Mouse (Mus musculus) embryo, embryonic 11 days (tissue): Measurements from ENCODE around the gene Sptbn1.

ENCODE experiments used
- DNase-seq: peaks from one replicate; pipeline ENCODE4 v3.0.0-alpha.2; 2015

Sptbn1 gene

DNA sequence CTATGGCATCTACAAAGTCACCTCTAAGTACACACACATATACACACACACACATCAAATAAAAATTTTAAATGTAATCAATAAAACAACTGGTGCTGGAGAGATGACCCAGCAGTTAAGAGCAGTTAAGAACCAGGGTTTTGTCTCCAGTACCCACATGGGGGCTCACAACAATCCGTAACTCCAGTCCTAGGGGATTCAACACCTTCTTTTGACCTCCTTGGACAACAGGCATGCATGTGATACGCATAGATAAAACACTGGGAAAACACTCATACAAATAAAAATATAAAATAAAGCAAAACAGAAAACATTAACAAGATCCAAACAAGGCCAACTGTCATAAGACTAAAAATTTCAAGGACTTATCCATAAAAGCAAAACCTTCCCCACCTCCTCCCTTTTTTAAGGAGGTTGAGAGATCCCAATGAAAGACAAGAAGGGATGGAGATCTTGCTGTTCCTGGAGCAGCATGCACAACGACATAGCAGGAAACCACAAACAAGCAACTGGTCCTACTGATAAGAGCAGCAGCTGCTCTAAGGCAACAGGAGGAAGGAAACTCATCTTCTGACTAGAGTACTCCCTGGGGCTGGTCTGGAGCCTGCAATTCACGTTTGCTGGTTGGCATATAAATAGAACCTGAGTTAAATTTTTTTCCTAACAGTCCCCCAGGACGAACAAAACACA lies 102.0 kb downstream of the Sptbn1 start:
- no peak for DNase-seq

GRCm38 (mm10) chr11:30164515-30165214 lies 103.3 kb downstream of the Sptbn1 start:
- DNase-seq = no peak

GRCm38 (mm10) chr11:30163870-30164269 lies 104.1 kb downstream of the Sptbn1 start:
- DNase-seq = no peak

DNA sequence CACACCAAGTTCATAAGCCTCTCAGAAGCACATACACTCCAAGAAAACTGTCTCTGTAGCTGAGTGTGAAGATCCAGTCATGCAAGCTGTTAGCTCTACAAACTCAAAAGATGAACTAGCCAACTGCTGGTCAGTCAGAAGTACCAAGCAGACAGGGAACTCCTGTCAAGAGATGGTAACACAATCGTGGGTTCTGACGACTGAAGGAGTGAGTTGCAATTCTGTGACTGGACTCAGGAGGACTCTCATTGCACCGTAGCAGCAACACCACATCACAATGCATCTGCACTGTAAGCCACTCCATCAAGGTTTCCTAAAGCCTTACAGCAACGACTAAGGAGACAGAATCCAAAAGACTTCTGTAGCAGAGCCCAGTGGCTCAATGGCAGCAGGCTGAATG lies 104.9 kb downstream of the Sptbn1 start:
- DNase-seq = no peak

GRCm38 (mm10) chr11:30161744-30162143 lies 106.2 kb downstream of the Sptbn1 start:
- DNase-seq = no peak

DNA sequence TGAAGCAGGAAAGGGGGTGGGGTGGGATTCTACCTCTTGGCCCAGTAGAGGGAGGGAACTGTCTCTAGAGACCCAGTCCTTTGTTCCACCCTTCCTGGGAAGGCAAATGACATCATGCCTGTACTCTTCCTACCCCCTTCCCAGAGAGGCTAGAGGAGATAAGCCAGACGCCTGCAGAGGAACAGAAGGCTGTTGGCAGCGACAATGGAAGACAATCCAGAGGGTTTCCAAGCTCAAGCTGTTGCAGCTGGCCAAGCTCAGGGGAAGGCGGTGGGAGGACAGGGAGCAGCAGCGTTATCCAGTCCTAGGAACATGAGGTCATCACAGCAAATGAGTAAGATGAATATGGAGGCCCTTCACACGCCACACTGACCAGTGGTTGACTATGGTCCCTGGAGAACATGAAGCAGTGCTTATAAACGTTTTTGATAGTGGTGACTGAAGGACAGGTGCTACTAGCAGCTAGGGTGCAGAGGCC lies 106.8 kb downstream of the Sptbn1 start:
- peak; percentile 40 for DNase-seq

DNA sequence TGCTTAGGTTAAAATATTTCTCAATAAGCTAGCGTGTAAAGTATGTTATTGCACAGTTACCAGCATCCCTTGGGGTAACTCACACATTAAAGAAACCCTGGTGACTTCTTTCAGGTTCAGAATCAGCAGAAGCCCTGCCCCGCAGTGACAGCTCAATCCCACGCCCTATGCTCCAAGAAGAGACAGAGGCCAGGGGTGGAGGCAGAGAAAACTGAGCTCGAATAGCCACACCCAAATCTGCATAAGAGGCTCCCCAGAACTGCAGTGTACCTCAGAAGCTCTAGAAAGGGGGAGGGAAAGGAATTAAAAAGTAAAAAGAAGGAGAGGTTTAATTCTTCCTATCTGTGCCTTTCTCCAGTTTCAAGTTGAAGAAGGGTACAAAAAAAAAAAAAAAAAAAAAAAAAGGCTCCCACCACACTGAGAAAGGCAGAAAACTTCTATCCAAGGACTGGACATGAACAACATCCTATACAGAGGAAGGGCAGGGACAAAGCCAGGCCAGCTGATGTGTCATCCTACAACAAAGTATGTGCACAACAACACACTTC lies 107.3 kb downstream of the Sptbn1 start:
- no peak for DNase-seq

- no peak for DNase-seq
These were observed 108.3 kb downstream of the Sptbn1 start for GRCm38 (mm10) chr11:30159545-30160255.

DNA sequence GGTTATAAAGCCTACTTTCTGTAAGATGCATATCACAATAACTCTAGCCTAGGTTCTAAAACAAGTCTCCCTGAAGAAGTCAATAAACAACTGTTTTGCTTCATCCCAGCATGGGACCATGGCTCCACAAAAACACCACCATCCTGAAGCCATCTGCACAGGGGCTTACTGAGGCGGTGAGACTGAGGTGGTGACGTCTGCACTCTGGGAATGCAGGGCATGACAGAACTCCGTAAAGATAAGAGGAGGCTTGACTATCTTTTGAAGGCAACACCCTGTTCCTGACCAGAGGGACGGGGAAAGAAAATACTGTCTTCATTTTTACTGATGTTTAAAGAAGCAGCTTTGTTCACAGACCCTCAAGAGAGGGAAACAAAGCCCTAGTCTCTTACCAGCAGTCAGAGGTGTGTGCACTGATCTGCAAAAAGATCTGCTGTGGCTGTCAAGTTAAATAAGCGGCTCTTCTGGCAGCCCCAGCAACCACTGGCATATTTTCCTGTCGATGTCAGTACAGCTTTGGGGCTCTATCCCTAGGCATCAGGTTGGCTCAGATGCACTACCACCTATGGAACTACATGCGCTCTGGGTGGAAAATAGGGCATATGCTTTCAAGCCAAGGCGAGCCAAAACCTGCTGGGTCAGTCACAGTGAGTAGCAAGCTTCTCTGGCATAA lies 109.8 kb downstream of the Sptbn1 start:
- DNase-seq = no peak

- no peak for DNase-seq
These were observed 112.1 kb downstream of the Sptbn1 start for GRCm38 (mm10) chr11:30155887-30156286.

DNA sequence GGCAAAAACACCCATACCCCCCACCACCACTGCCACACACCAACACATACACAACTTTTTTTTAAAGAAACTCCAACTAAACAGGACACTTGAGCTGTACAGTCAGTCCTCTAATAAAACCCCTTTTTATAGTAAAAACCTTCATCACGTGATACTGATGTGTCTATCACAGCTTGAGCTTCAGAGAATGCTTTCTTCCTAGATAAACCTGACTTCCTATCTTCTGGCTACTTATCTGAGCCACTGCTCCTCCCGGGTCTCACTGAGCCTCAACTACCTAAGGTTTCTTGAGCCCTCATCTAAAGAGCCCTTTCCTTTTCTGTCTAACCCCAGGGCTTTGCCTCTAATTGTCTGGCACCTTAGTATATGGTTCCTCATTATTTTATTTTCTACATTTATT lies 113.0 kb downstream of the Sptbn1 start:
- no peak for DNase-seq

- no peak for DNase-seq
These were observed 119.1 kb downstream of the Sptbn1 start for GRCm38 (mm10) chr11:30148888-30149287.

GRCm38 (mm10) chr11:30148378-30148777 lies 119.6 kb downstream of the Sptbn1 start:
- no peak for DNase-seq

GRCm38 (mm10) chr11:30147882-30148281 lies 120.1 kb downstream of the Sptbn1 start:
- DNase-seq = no peak

DNA sequence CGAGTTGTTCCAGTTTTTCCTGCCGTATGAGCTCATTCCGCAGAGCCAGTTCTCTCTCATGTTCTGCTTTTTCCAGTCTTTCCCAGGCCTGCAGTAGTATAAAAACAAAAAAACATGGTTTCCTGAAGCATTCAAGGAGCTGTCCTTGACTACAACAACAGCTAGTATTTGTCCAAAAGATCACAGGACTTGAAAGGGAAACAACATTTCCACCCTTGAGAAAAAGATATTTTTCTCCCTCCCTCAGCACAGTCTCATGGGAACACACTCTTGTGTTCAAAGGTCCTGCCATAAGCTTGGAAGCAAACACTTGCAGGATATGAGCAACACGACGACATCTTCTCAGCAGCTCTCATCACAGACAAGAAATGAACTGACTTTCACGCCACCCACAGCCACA lies 124.9 kb downstream of the Sptbn1 start:
- DNase-seq = no peak

- DNase-seq = no peak
These were observed 128.7 kb downstream of the Sptbn1 start for GRCm38 (mm10) chr11:30139165-30139826.

GRCm38 (mm10) chr11:30137081-30137480 lies 130.9 kb downstream of the Sptbn1 start:
- no peak for DNase-seq

GRCm38 (mm10) chr11:30134058-30134457 lies 133.9 kb downstream of the Sptbn1 start:
- no peak for DNase-seq

DNA sequence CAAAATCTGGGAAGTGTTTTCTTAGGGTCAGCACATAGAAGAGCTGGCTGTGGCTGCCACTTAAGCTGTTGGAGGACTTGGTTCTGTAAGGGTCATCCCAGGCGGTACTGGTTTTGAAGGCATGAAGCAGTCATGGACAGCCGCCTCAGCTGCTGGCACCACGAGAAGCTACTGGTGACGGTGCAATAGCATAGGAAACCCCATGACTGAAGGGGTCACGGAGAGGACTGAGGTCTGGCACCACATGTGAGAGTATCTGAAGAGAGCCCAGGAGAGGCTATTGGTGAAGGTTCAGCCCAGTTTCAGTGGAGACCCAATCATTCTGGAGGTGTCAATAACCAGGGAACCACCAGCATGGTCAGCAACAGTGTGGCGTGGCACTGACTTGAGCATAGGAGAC lies 135.4 kb downstream of the Sptbn1 start:
- DNase-seq = no peak

GRCm38 (mm10) chr11:30131640-30132039 lies 136.3 kb downstream of the Sptbn1 start:
- no peak for DNase-seq

- no peak for DNase-seq
These were observed 138.6 kb downstream of the Sptbn1 start for GRCm38 (mm10) chr11:30129339-30129738.

DNA sequence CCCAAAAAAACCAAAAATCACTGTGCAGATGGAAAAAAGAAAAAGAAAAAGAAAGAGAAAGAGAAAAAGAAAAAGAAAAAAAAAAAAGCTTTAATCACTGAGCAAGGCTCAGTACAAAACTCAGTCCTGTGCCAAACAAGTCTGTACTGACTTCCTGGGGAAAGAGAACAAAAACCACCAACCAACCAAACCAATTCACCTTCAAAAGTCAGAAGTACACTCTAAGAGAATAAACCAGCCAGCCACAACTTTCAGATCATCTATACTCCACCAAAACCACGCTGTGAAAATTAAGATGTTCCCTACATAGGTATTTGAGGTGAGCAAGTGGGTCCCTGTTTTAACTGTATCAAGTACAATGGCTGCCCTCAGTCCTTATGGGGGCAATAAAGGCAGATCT lies 141.1 kb downstream of the Sptbn1 start:
- DNase-seq = no peak
